Mouse (Mus musculus) kidney, adult 8-10 months (tissue): ENCODE measurements around the gene Ndel1.

ENCODE experiments used
- DNase-seq, 2 experiments: peaks; one replicate each; pipeline ENCODE4 v3.0.0; 2022

Gene Ndel1

GRCm38 (mm10) chr11:68776147-68776655 lies 95.5 kb downstream of the Ndel1 start:
- no peak for DNase-seq
